Mouse (Mus musculus): ENCODE results near the gene Cluap1. TPM values are rescaled to one million over a fixed set of nuclear protein-coding genes. Genes with fewer than 3 reads are reported as not detected.
A peak's percentile ranks its signal among the peaks of the same experiment; 100 is the strongest.

Gene Cluap1
- polyA plus RNA-seq, 1 experiment from 2014 or later, result 16.6 TPM

GRCm38 (mm10) chr16:3893739-3894138 lies 14.9 kb upstream of the Cluap1 start:
- H3K9ac ChIP-seq (ENCODE audit: low read depth, low read length), result no peak overlapping the region
- no peak overlapping the region for H3K4me2 ChIP-seq (ENCODE audit: low read depth, low read length)
- WGBS, result 55% methylated on average over 3 of the region's 3 CpGs
- no peaks in the 10 kb centered on the region for H3K36me3 ChIP-seq (ENCODE audit: control insufficient read depth, insufficient read depth, low read length)
- no peaks in the 10 kb centered on the region for H3K27me3 ChIP-seq (replicated peaks; ENCODE audit: control insufficient read depth, insufficient read depth, low read length)
- ATAC-seq, result no peak
- no peak overlapping the region for H3K4me3 ChIP-seq (ENCODE audit: low read length)
- peaks cover 4% of the 10 kb centered on the region; the same call in 1 of the 2 replicates for H3K4me1 ChIP-seq (ENCODE audit: control insufficient read depth, insufficient read depth, low read length)
- H3K27ac ChIP-seq (ENCODE audit: low read length), result no peak overlapping the region
- no peaks in the 10 kb centered on the region for H3K9me3 ChIP-seq (ENCODE audit: control insufficient read depth, low read length)

- Histone ChIP-seq H3K4me2 (ENCODE audit: low read depth, low read length) (peak overlapping the region; percentile 37), H3K9ac (ENCODE audit: low read depth, low read length) (no peak overlapping the region; the same call in 1 of the 2 replicates), H3K4me3 (ENCODE audit: low read length) (peak overlapping the region; percentile 7; the same call in 1 of the 2 replicates), H3K4me1 (ENCODE audit: control insufficient read depth, insufficient read depth, low read length) (peaks cover 4% of the 10 kb centered on the region; the same call in 1 of the 2 replicates), H3K9me3 (ENCODE audit: control insufficient read depth, low read length) (no peaks in the 10 kb centered on the region), H3K27me3 (replicated peaks; ENCODE audit: control insufficient read depth, insufficient read depth, low read length) (no peaks in the 10 kb centered on the region), H3K36me3 (ENCODE audit: control insufficient read depth, insufficient read depth, low read length) (no peaks in the 10 kb centered on the region), H3K27ac (ENCODE audit: low read length) (peak overlapping the region; percentile 82)
- WGBS, result 71% methylated on average over 9 of the region's 9 CpGs
- peak; percentile 89 for ATAC-seq
These were observed 13.3 kb upstream of the Cluap1 start for GRCm38 (mm10) chr16:3895173-3895792.

GRCm38 (mm10) chr16:3896046-3896445 lies 12.6 kb upstream of the Cluap1 start:
- no peaks in the 10 kb centered on the region for H3K9me3 ChIP-seq (ENCODE audit: control insufficient read depth, low read length)
- H3K4me1 ChIP-seq (ENCODE audit: control insufficient read depth, insufficient read depth, low read length), result peaks cover 4% of the 10 kb centered on the region; the same call in 1 of the 2 replicates
- H3K9ac ChIP-seq (ENCODE audit: low read depth, low read length), result no peak overlapping the region
- H3K4me2 ChIP-seq (ENCODE audit: low read depth, low read length), result no peak overlapping the region
- no peaks in the 10 kb centered on the region for H3K36me3 ChIP-seq (ENCODE audit: control insufficient read depth, insufficient read depth, low read length)
- no peak for ATAC-seq
- H3K4me3 ChIP-seq (ENCODE audit: low read length), result no peak overlapping the region
- peak overlapping the region; percentile 64 for H3K27ac ChIP-seq (ENCODE audit: low read length)
- H3K27me3 ChIP-seq (replicated peaks; ENCODE audit: control insufficient read depth, insufficient read depth, low read length), result no peaks in the 10 kb centered on the region
- WGBS, result 80% methylated on average over 6 of the region's 6 CpGs

- H3K27ac ChIP-seq (ENCODE audit: low read length), result peak overlapping the region; percentile 64
- H3K9ac ChIP-seq (ENCODE audit: low read depth, low read length), result no peak overlapping the region
- no peaks in the 10 kb centered on the region for H3K27me3 ChIP-seq (replicated peaks; ENCODE audit: control insufficient read depth, insufficient read depth, low read length)
- H3K4me3 ChIP-seq (ENCODE audit: low read length), result no peak overlapping the region
- peaks cover 4% of the 10 kb centered on the region; the same call in 1 of the 2 replicates for H3K4me1 ChIP-seq (ENCODE audit: control insufficient read depth, insufficient read depth, low read length)
- no peaks in the 10 kb centered on the region for H3K9me3 ChIP-seq (ENCODE audit: control insufficient read depth, low read length)
- no peaks in the 10 kb centered on the region for H3K36me3 ChIP-seq (ENCODE audit: control insufficient read depth, insufficient read depth, low read length)
- peak; percentile 79 for ATAC-seq
- 70% methylated on average over 1 of the region's 1 CpGs for WGBS
- no peak overlapping the region for H3K4me2 ChIP-seq (ENCODE audit: low read depth, low read length)
These were observed 12.0 kb upstream of the Cluap1 start for GRCm38 (mm10) chr16:3896553-3896952.

GRCm38 (mm10) chr16:3907471-3907870 lies 1.1 kb upstream of the Cluap1 start:
- no peak for ATAC-seq
- peaks cover 4% of the 10 kb centered on the region; the same call in 1 of the 2 replicates for H3K4me1 ChIP-seq (ENCODE audit: control insufficient read depth, insufficient read depth, low read length)
- no peak overlapping the region for H3K9ac ChIP-seq (ENCODE audit: low read depth, low read length)
- H3K9me3 ChIP-seq (ENCODE audit: control insufficient read depth, low read length), result no peaks in the 10 kb centered on the region
- WGBS, result 73% methylated on average over 2 of the region's 2 CpGs
- H3K27me3 ChIP-seq (replicated peaks; ENCODE audit: control insufficient read depth, insufficient read depth, low read length), result no peaks in the 10 kb centered on the region
- H3K4me2 ChIP-seq (ENCODE audit: low read depth, low read length), result no peak overlapping the region
- H3K27ac ChIP-seq (ENCODE audit: low read length), result no peak overlapping the region
- no peak overlapping the region for H3K4me3 ChIP-seq (ENCODE audit: low read length)
- H3K36me3 ChIP-seq (ENCODE audit: control insufficient read depth, insufficient read depth, low read length), result peaks cover 6% of the 10 kb centered on the region

- peak overlapping the region; percentile 61 for H3K4me3 ChIP-seq (ENCODE audit: low read length)
- no peaks in the 10 kb centered on the region for H3K9me3 ChIP-seq (ENCODE audit: control insufficient read depth, low read length)
- peak overlapping the region; percentile 80 for H3K9ac ChIP-seq (ENCODE audit: low read depth, low read length)
- 5% methylated on average over 20 of the region's 20 CpGs for WGBS
- H3K27ac ChIP-seq (ENCODE audit: low read length), result peak overlapping the region; percentile 21; the same call in 1 of the 2 replicates
- no peaks in the 10 kb centered on the region for H3K27me3 ChIP-seq (replicated peaks; ENCODE audit: control insufficient read depth, insufficient read depth, low read length)
- no peak for ATAC-seq
- peaks cover 4% of the 10 kb centered on the region; the same call in 1 of the 2 replicates for H3K4me1 ChIP-seq (ENCODE audit: control insufficient read depth, insufficient read depth, low read length)
- H3K36me3 ChIP-seq (ENCODE audit: control insufficient read depth, insufficient read depth, low read length), result peaks cover 3% of the 10 kb centered on the region; the same call in 1 of the 2 replicates
- peak overlapping the region; percentile 83 for H3K4me2 ChIP-seq (ENCODE audit: low read depth, low read length)
These were observed 517 bp downstream of the Cluap1 start for GRCm38 (mm10) chr16:3909118-3909517.

GRCm38 (mm10) chr16:3920756-3921155 lies 12.2 kb downstream of the Cluap1 start:
- no peak for ATAC-seq

GRCm38 (mm10) chr16:3923515-3923914 lies 14.9 kb downstream of the Cluap1 start:
- Histone ChIP-seq H3K27me3 (replicated peaks; ENCODE audit: control insufficient read depth, insufficient read depth, low read length) (no peaks in the 10 kb centered on the region), H3K36me3 (ENCODE audit: control insufficient read depth, insufficient read depth, low read length) (peaks cover 10% of the 10 kb centered on the region), H3K9me3 (ENCODE audit: control insufficient read depth, low read length) (no peaks in the 10 kb centered on the region), H3K27ac (ENCODE audit: low read length) (no peak overlapping the region), H3K4me3 (ENCODE audit: low read length) (no peak overlapping the region), H3K4me1 (ENCODE audit: control insufficient read depth, insufficient read depth, low read length) (no peaks in the 10 kb centered on the region), H3K9ac (ENCODE audit: low read depth, low read length) (no peak overlapping the region), H3K4me2 (ENCODE audit: low read depth, low read length) (no peak overlapping the region)
- ATAC-seq, result no peak
- WGBS, result 86% methylated on average over 3 of the region's 3 CpGs

More at GRCm38 (mm10) chr16:3920756-3921155, 12.2 kb downstream of the Cluap1 start:
- H3K9ac ChIP-seq (ENCODE audit: low read depth, low read length), result no peak overlapping the region
- 84% methylated on average over 2 of the region's 2 CpGs for WGBS
- no peaks in the 10 kb centered on the region for H3K4me1 ChIP-seq (ENCODE audit: control insufficient read depth, insufficient read depth, low read length)
- no peaks in the 10 kb centered on the region for H3K9me3 ChIP-seq (ENCODE audit: control insufficient read depth, low read length)
- H3K4me2 ChIP-seq (ENCODE audit: low read depth, low read length), result no peak overlapping the region
- no peak overlapping the region for H3K27ac ChIP-seq (ENCODE audit: low read length)
- H3K4me3 ChIP-seq (ENCODE audit: low read length), result no peak overlapping the region
- no peaks in the 10 kb centered on the region for H3K27me3 ChIP-seq (replicated peaks; ENCODE audit: control insufficient read depth, insufficient read depth, low read length)
- H3K36me3 ChIP-seq (ENCODE audit: control insufficient read depth, insufficient read depth, low read length), result peaks cover 7% of the 10 kb centered on the region

- no peak overlapping the region for H3K9ac ChIP-seq (ENCODE audit: low read depth, low read length)
- no peak overlapping the region for H3K4me2 ChIP-seq (ENCODE audit: low read depth, low read length)
- H3K27me3 ChIP-seq (replicated peaks; ENCODE audit: control insufficient read depth, insufficient read depth, low read length), result no peaks in the 10 kb centered on the region
- H3K36me3 ChIP-seq (ENCODE audit: control insufficient read depth, insufficient read depth, low read length), result peaks cover 10% of the 10 kb centered on the region
- H3K4me1 ChIP-seq (ENCODE audit: control insufficient read depth, insufficient read depth, low read length), result no peaks in the 10 kb centered on the region
- no peak overlapping the region for H3K4me3 ChIP-seq (ENCODE audit: low read length)
- no peak overlapping the region for H3K27ac ChIP-seq (ENCODE audit: low read length)
- no peaks in the 10 kb centered on the region for H3K9me3 ChIP-seq (ENCODE audit: control insufficient read depth, low read length)
- 87% methylated on average over 4 of the region's 4 CpGs for WGBS
- no peak for ATAC-seq
These were observed 15.4 kb downstream of the Cluap1 start for GRCm38 (mm10) chr16:3923966-3924365.

Data from intestine, embryonic 16.5 days (tissue).